Mouse (Mus musculus) MEL (cell line): ENCODE measurements around the gene Gclm.
A peak's percentile ranks its signal among the peaks of the same experiment; 100 is the strongest.

Experiments used
- BHLHE40 ChIP-seq: IDR thresholded peaks from 2 replicates; pipeline ENCODE4 v1.6.1; 2012; ENCODE audit warnings: low read depth, mild to moderate bottlenecking, inconsistent platforms, low read length, improper control_type of control experiment, borderline replicate concordance
- CTCF ChIP-seq, 3 experiments: IDR thresholded peaks in 2 of 3; conservative IDR thresholded peaks in 1 of 3; 2 replicates each; pipeline ENCODE4 v1.5.1; 2011 to 2012; ENCODE audit warnings: low read length in 3 of 3, low read depth in 2 of 3, mild to moderate bottlenecking in 2 of 3, improper control_type of control experiment in 1 of 3, inconsistent platforms in 1 of 3, mixed read lengths in 1 of 3, moderate library complexity in 1 of 3; ENCODE audit not compliant: control insufficient read depth in 1 of 3, insufficient read depth in 1 of 3, poor library complexity in 1 of 3, severe bottlenecking in 1 of 3
- ZNF384 ChIP-seq: IDR thresholded peaks from 2 replicates; pipeline ENCODE4 v1.6.1; 2012; ENCODE audit warnings: low read depth, mild to moderate bottlenecking, inconsistent platforms, low read length, improper control_type of control experiment

DNA sequence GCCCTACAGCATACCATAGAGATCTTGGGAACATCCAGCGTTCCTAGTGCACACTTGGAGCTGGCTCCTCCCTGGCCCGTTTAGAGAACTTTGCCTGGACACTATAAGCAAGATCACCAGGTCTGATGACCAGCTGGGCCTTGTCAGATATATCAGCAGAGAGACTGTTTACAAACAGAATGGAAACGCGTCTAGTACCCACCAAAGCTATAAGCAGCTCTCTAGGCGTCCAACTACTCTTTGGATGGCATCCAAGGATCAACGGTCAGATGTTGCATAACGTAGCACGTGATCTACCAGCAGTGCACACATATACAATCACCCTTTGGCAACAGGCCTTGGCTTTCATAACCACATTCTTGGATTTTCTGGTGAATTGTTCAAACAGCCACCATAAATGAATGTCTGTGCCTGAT is 46.4 kb upstream of the Gclm start:
- TF ChIP-seq ZNF384, result no peak
- TF ChIP-seq CTCF (IDR thresholded peaks at IDR 0.05 in 2 of 3, conservative IDR thresholded peaks at IDR 0.05 in 1 of 3; ENCODE audit: control insufficient read depth in 1 of 3, insufficient read depth in 1 of 3, low read depth in 2 of 3, low read length in 3 of 3, poor library complexity in 1 of 3, severe bottlenecking in 1 of 3), result no peak
- peak; percentile 67; the same call in 1 of the 2 replicates for TF ChIP-seq BHLHE40
